Mouse (Mus musculus): ENCODE measurements around the gene Tdrkh.

DNA sequence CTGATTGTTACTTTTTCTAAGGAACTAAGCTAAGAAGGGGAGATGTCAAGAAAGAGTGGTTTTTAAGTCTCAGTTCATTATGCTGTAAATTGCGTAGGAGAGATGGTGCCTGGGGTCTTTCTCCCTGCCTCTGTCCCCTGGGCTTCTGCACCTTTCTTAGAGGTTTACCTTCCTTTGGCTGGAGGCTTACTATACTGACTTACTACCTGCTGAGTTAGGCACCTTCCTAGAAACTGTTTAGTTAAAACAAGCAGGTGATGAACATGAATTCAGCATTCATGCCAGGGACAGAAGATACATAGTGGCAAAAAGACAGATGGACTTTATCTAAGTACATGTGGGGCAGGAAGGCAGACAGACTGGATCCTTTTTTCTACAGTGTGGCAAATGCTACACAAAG, 16.7 kb upstream of the Tdrkh start:
- TF ChIP-seq POLR2A (IDR thresholded peaks at IDR 0.05; ENCODE audit: borderline replicate concordance, insufficient read depth, low read length): no peak
- no peak for TF ChIP-seq CTCF (IDR thresholded peaks at IDR 0.05; ENCODE audit: borderline replicate concordance, insufficient read depth, low read depth, low read length)
